Mouse (Mus musculus) Patski (cell line): ENCODE results near the gene Olfr1341. TPM values are rescaled to one million over a fixed set of nuclear protein-coding genes. Genes with fewer than 3 reads are reported as not detected.

Experiments
- ATAC-seq: fragments of 100-300 bp; one replicate; pipeline ENCODE4 v1.8.0; 2021
- CTCF ChIA-PET: fragments of 350-600 bp; sonication (Branson Sonifier 250); formaldehyde crosslinking; loops from one replicate; lab custom pipeline; 2022; ENCODE audit warnings: inconsistent platforms; lab: Charles Lee
- POLR2A ChIA-PET: fragments of 350-600 bp; sonication (Branson Sonifier 250); formaldehyde crosslinking; loops from one replicate; lab custom pipeline; 2022; ENCODE audit warnings: antibody characterized with exemption, inconsistent platforms; lab: Charles Lee
- DNase-seq: peaks from one replicate; pipeline ENCODE4 v3.0.0-alpha.2; 2011; ENCODE audit warnings: low read depth, low spot score
- H3K27me3 ChIP-seq: fragments of 371-371 bp; one replicate; pipeline ENCODE4 v1.5.1; 2021
- CTCF ChIP-seq: fragments of 100-300 bp; IDR thresholded peaks from one replicate; pipeline ENCODE4 v1.5.1; 2021
- in situ Hi-C: fragments of 300-500 bp; cut with MboI; formaldehyde crosslinking; loops from 3 replicates; pipeline ENCODE4 v1.11.1; 2018; ENCODE audit warnings: low pct_unique_long_range_greater_than_20kb, mixed read lengths
- polyA plus RNA-seq: library from polyadenylated mRNA; unstranded; gene quantifications from one replicate; pipeline ENCODE4 v1.2.3, GENCODE M21; 2021

Olfr1341 gene
- not detected for polyA plus RNA-seq

- in situ Hi-C loops = no loop called here
- TF ChIP-seq CTCF = no peak
- no peak for ATAC-seq
Observed at GRCm38 (mm10) chr4:118703223-118703622, at the start of gene Olfr1341. Gene Olfr1341, plus strand, starts transcription at chr4:118703523.

GRCm38 (mm10) chr4:118658652-118659051 is 44.7 kb upstream of the Olfr1341 start, which contains the start of gene Olfr62:
Gene Olfr62, plus strand, starts transcription at chr4:118658952.
- POLR2A ChIA-PET = no interaction called here
- DNase-seq (no peak), ATAC-seq (no peak)
- peaks cover 4% of the 10 kb centered on the region for H3K27me3 ChIP-seq
- in situ Hi-C loops = no loop called here
- no peak for TF ChIP-seq CTCF
- CTCF ChIA-PET = no interaction called here

More at GRCm38 (mm10) chr4:118703223-118703622, at the start of gene Olfr1341:
- no peak for DNase-seq
- ChIA-PET POLR2A (no interaction called here), CTCF (no interaction called here)
- H3K27me3 ChIP-seq = no peaks in the 10 kb centered on the region

- DNase-seq = no peak
- ATAC-seq = no peak
- ChIA-PET CTCF (no interaction called here), POLR2A (no interaction called here)
- in situ Hi-C loops = no loop called here
- H3K27me3 ChIP-seq = no peaks in the 10 kb centered on the region
- TF ChIP-seq CTCF = no peak
Observed at GRCm38 (mm10) chr4:118687086-118687485, 16.2 kb upstream of the Olfr1341 start.

- in situ Hi-C loops = no loop called here
- H3K27me3 ChIP-seq = no peaks in the 10 kb centered on the region
- DNase-seq (no peak), ATAC-seq (no peak)
- ChIA-PET CTCF (no interaction called here), POLR2A (no interaction called here)
- no peak for TF ChIP-seq CTCF
Observed at GRCm38 (mm10) chr4:118692412-118692973, 10.8 kb upstream of the Olfr1341 start, which contains the start of gene Olfr1342. Gene Olfr1342, minus strand, starts transcription at chr4:118692756.

GRCm38 (mm10) chr4:118693812-118694211 is 9.5 kb upstream of the Olfr1341 start:
- ChIA-PET POLR2A (no interaction called here), CTCF (no interaction called here)
- in situ Hi-C loops = no loop called here
- TF ChIP-seq CTCF = no peak
- no peaks in the 10 kb centered on the region for H3K27me3 ChIP-seq
- DNase-seq (no peak), ATAC-seq (no peak)

- DNase-seq (no peak), ATAC-seq (no peak)
- in situ Hi-C loops = no loop called here
- peaks cover 4% of the 10 kb centered on the region for H3K27me3 ChIP-seq
- no peak for TF ChIP-seq CTCF
- CTCF ChIA-PET = no interaction called here
- POLR2A ChIA-PET = no interaction called here
Observed at GRCm38 (mm10) chr4:118708086-118708485, 4.8 kb downstream of the Olfr1341 start.

- ChIA-PET CTCF (no interaction called here), POLR2A (no interaction called here)
- in situ Hi-C loops = no loop called here
- no peak for DNase-seq
- ATAC-seq = no peak
- peaks cover 4% of the 10 kb centered on the region for H3K27me3 ChIP-seq
- no peak for TF ChIP-seq CTCF
Observed at GRCm38 (mm10) chr4:118711656-118712055, 8.3 kb downstream of the Olfr1341 start.

- ATAC-seq (no peak), DNase-seq (no peak)
- ChIA-PET POLR2A (no interaction called here), CTCF (no interaction called here)
- H3K27me3 ChIP-seq = no peaks in the 10 kb centered on the region
- in situ Hi-C loops = no loop called here
- no peak for TF ChIP-seq CTCF
Observed at GRCm38 (mm10) chr4:118719838-118720237, 16.5 kb downstream of the Olfr1341 start, which contains the start of gene Olfr1340. Gene Olfr1340, plus strand, starts transcription at chr4:118720138.

GRCm38 (mm10) chr4:118721742-118722483 is 18.6 kb downstream of the Olfr1341 start:
- POLR2A ChIA-PET = no interaction called here
- no peak for ATAC-seq
- H3K27me3 ChIP-seq = no peaks in the 10 kb centered on the region
- no peak for TF ChIP-seq CTCF
- in situ Hi-C loops = no loop called here
- no peak for DNase-seq
- CTCF ChIA-PET = no interaction called here

- POLR2A ChIA-PET = no interaction called here
- CTCF ChIA-PET = no interaction called here
- no peak for TF ChIP-seq CTCF
- H3K27me3 ChIP-seq = peaks cover 4% of the 10 kb centered on the region
- ATAC-seq = no peak
- in situ Hi-C loops = no loop called here
- no peak for DNase-seq
Observed at GRCm38 (mm10) chr4:118731875-118732274, 28.6 kb downstream of the Olfr1341 start, which contains the start of gene Olfr1339. Gene Olfr1339, plus strand, starts transcription at chr4:118732175.

- no peak for TF ChIP-seq CTCF
- ChIA-PET POLR2A (no interaction called here), CTCF (no interaction called here)
- no peak for DNase-seq
- ATAC-seq = no peak
- in situ Hi-C loops = no loop called here
- H3K27me3 ChIP-seq = no peaks in the 10 kb centered on the region
Observed at GRCm38 (mm10) chr4:118739574-118739973, 36.3 kb downstream of the Olfr1341 start.
